Mouse (Mus musculus) liver, adult 2 months (tissue): ENCODE results near the gene Hnrnpul1.

Experiments
- CTCF ChIP-seq: fragments of 200-500 bp; IDR thresholded peaks from 2 replicates; pipeline ENCODE4 v1.5.1; 2011; ENCODE audit warnings: low read depth, low read length, control low read depth
- POLR2A ChIP-seq: fragments of 200-500 bp; IDR thresholded peaks from 2 replicates; pipeline ENCODE4 v1.6.1; 2011; ENCODE audit warnings: low read length, control low read depth; ENCODE audit not compliant: insufficient read depth; ENCODE audit errors: extremely low read depth

GRCm38 (mm10) chr7:25719761-25720610 lies 34.6 kb downstream of the Hnrnpul1 start:
- peak; percentile 98 for TF ChIP-seq CTCF
- no peak for TF ChIP-seq POLR2A
